Mouse (Mus musculus): ENCODE results near the gene Pnpla3.

Pnpla3 gene

GRCm38 (mm10) chr15:84167600-84167999, at the start of gene Pnpla3:
Gene Pnpla3, plus strand, starts transcription at chr15:84167837.
- in situ Hi-C loops (cut with MboI, MseI) = no loop called here

- in situ Hi-C loops (cut with MboI, MseI) = no loop called here
These were observed 47.0 kb upstream of the Pnpla3 start for GRCm38 (mm10) chr15:84120612-84121011.

- in situ Hi-C loops (cut with MboI, MseI) = no loop called here
These were observed 46.6 kb upstream of the Pnpla3 start for GRCm38 (mm10) chr15:84121036-84121435.

- in situ Hi-C loops (cut with MboI, MseI) = no loop called here
These were observed 44.6 kb upstream of the Pnpla3 start, which contains the start of gene Pnpla5 for GRCm38 (mm10) chr15:84123075-84123474. Gene Pnpla5, minus strand, starts transcription at chr15:84123175.

- in situ Hi-C loops (cut with MboI, MseI) = no loop called here
These were observed 43.6 kb upstream of the Pnpla3 start for GRCm38 (mm10) chr15:84124086-84124485.

- in situ Hi-C loops (cut with MboI, MseI) = no loop called here
These were observed 41.2 kb upstream of the Pnpla3 start for GRCm38 (mm10) chr15:84126447-84126846.

GRCm38 (mm10) chr15:84126871-84127270, 40.8 kb upstream of the Pnpla3 start:
- in situ Hi-C loops (cut with MboI, MseI) = no loop called here

GRCm38 (mm10) chr15:84131096-84131786, 36.4 kb upstream of the Pnpla3 start:
- in situ Hi-C loops (cut with MboI, MseI) = no loop called here

GRCm38 (mm10) chr15:84131971-84132370, 35.7 kb upstream of the Pnpla3 start:
- in situ Hi-C loops (cut with MboI, MseI) = no loop called here

- in situ Hi-C loops (cut with MboI, MseI) = no loop called here
These were observed 34.2 kb upstream of the Pnpla3 start for GRCm38 (mm10) chr15:84133440-84133839.

- in situ Hi-C loops (cut with MboI, MseI) = no loop called here
These were observed 32.2 kb upstream of the Pnpla3 start for GRCm38 (mm10) chr15:84135472-84135871.

- in situ Hi-C loops (cut with MboI, MseI) = no loop called here
These were observed 30.9 kb upstream of the Pnpla3 start for GRCm38 (mm10) chr15:84136473-84137415.

GRCm38 (mm10) chr15:84139592-84140005, 28.0 kb upstream of the Pnpla3 start:
- in situ Hi-C loops (cut with MboI, MseI) = no loop called here

- in situ Hi-C loops (cut with MboI, MseI) = no loop called here
These were observed 27.5 kb upstream of the Pnpla3 start for GRCm38 (mm10) chr15:84140109-84140508.

- in situ Hi-C loops (cut with MboI, MseI) = no loop called here
These were observed 26.7 kb upstream of the Pnpla3 start for GRCm38 (mm10) chr15:84140929-84141328.

GRCm38 (mm10) chr15:84156158-84156557, 11.5 kb upstream of the Pnpla3 start:
- in situ Hi-C loops (cut with MboI, MseI) = loop anchor here in 1 of 2 experiments (5.0 kb wide), 1 partner anchor 1714 kb away; no protein-coding TSS in a partner anchor

- in situ Hi-C loops (cut with MboI, MseI) = loop anchor here in 1 of 2 experiments (5.0 kb wide), 1 partner anchor 1715 kb away; no protein-coding TSS in a partner anchor
These were observed 10.1 kb upstream of the Pnpla3 start for GRCm38 (mm10) chr15:84157530-84157929.

GRCm38 (mm10) chr15:84161871-84162270, 5.8 kb upstream of the Pnpla3 start:
- in situ Hi-C loops (cut with MboI, MseI) = no loop called here

- in situ Hi-C loops (cut with MboI, MseI) = no loop called here
These were observed 819 bp upstream of the Pnpla3 start for GRCm38 (mm10) chr15:84166818-84167217.

GRCm38 (mm10) chr15:84168170-84169161, 829 bp downstream of the Pnpla3 start:
- in situ Hi-C loops (cut with MboI, MseI) = no loop called here

GRCm38 (mm10) chr15:84169511-84169910, 1.9 kb downstream of the Pnpla3 start:
- in situ Hi-C loops (cut with MboI, MseI) = no loop called here
